Mouse (Mus musculus) c-Kit-positive CD71-negative TER-119-negative erythroid progenitor cells, embryonic 14.5 days (primary cell): ENCODE data around the gene E2f3.

Source experiments
- DNase-seq: peaks from one replicate; pipeline ENCODE4 v3.0.0-alpha.2; 2013; ENCODE audit warnings: low read depth

E2f3 gene

DNA sequence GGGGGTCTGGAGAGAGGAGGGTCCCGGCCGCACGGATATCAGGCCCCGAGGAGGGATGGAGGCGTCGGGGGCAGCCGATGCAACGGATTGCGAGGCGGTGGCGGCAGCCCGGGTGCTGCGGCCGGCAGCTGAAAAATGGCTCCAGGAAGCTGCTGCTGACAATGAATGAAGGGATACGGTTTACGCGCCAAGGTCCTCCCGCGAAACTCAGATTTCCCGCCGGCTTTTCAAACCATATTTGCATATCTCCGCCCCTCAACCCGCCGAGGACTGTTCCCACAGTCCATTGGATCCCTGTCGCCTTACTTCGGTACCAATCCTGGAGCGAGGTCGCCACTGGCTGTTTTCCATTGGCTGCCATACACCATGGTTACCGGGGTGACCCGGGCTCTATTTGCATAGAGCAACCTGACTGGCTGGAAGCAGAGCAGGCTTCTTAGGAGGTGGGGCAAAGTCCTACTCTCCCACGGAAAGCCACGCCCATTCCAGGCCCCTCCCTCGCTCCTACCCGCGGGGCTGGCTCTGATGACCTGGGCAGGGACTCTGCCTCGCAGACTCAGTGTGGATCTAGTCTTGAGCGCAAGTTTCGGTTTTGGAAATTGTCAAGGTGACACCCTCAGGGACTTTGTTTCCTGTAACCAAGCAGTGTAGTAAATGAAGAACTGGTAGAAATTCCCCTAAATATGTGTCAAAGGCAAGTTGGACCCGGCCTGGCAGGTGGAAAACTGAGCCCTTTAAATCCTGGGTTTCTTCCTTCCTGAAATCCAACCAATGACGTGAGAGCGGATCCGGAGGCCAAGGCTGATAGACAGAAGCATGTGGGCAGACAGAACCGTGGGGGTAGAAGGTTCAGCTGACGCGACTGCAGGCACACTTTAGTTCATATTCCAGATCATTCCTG is at the start of gene E2f3:
E2f3 (minus strand) TSS at position 209 of the 901 bp plus-strand sequence.
- DNase-seq = peak; percentile 96

DNA sequence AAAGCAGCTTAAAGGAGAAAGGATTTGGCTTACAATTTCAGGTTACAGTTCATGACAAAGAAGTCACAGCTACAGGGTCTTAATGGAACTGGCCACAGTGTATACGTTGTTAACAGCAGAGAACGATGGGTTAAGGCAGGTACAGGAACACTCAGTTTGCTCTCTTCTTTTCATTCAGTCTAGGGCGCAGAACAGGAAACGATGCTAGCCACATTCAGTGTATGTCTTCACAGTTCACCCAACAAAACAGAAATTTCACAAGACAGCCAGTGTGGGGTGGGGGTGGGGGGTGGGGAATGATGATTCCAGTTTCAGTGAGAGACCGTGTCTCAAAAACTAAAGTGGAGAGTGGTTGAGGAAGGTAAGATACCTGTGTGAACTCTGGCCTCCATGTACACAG is 48.7 kb upstream of the E2f3 start:
- no peak for DNase-seq

DNA sequence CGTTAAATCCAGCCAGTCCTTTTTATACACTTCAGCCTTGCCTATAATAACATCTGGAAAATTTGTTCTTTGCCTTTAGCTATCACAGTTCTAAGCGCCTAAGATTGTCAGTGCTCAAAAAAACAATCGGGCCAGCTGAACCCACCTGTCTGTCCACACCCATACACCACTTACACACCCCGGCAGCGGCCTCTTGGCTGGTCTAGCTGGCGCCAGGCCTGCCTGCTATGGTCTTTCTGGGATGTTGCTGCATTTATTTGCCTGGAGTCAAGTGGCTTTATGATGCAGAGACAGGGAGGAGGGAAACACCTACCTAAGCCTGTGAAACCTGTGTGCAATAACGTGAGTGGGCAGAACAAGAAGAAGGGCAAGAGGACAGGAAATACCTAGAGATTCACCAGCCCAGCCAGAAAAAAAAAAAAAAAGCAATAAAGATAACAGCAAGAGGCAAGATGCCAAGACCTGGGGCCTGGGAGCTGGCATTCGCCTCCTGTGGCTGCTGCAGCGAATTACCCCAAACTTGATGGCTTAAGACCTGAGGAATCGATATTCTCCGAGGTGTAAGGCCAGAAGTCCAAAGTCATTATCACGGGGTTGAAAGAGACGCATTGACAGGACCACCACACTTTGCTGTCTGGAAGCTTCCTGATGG is 45.9 kb upstream of the E2f3 start:
- no peak for DNase-seq

DNA sequence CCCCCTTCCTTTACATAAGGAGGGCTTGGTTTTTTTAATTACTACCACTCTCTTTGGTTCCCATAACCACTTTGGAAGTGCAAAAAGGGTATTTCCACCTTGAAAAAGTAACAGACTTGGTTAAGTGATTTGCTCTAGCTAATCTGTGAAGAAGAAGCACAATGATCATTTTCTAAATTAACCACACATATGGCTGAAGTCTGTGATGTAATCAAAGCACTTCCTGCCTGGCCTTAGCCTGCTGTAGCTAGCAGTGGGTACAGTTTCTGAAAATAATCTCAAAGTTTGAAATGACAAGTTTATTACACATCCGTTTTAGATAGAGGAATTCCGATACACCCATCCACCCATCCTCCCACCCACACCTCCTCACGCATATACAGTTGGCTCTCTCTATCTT is 42.0 kb upstream of the E2f3 start:
- no peak for DNase-seq

DNA sequence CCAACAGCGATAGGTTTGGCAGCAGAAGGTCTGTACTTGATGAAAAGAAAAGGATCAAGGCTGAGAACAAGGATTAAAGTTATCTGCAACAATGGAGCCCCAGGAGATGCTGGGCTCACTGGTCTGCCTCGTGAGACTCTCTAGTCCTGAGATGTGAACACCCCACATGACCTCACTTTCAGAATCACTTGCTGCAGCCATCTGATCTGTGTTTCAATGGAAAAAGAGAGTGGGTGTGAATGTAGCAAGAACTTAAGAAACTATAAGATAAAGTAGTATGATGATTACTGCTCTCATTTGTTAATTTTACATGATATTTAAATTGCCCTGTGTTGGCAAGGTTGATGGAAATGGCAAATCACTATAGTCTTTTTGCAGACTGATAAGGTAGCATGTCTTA is 36.6 kb upstream of the E2f3 start:
- DNase-seq = no peak

DNA sequence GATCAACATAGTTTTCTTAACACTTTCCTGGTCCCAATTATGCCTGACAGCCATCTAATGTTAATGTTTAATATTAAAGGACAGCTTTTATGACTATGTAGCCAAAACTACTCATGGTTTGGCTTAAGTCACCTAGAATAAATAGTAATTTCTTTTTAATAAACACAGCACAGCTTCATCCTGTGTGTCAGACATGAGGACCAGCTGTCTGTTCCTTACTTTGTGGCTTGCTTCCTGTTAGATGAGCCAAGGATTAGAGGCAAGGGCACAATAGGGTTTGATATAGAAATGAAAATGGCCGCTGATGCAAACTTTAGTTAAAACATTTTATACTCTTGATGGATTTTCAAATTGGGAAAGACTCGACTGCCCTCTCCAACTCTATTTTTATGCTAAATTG is 32.7 kb upstream of the E2f3 start:
- no peak for DNase-seq

DNA sequence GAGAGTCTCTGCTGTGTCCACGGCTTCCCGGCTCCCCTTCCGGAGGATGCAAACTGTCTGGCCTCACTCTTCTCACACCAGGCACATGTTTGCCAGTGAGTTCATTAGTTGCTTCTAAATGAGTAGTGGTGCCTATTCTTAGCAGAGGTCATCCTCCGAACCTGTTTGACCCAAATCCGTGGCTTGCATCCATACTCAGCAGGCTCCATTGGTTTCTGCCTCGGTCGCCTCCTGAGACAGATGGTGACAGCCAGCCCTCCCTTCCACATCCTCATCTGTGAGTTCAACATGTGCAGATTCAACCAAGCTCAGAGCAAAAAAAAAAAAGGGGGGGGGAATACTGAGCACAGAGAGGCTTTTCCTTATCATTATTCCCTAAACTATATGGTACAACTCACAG is 31.7 kb upstream of the E2f3 start:
- DNase-seq = no peak

DNA sequence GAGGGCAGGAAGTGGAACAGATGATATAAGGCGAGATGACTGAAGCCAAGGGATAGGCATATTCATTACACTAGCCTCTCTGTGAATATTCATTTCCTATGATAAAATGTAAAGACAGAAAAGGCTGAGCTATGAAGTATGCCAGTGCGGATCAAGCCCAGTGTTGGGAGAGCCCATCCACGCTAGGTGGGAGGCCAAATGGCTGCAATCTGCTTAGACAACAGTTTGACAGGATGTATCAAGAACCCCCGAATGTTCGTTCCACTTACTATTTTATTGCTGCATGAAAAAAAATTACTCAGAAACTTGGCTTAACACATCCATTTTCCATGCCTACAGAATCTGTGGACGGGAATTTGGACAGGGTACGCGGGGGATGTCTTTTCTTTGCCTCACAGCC is 28.7 kb upstream of the E2f3 start:
- no peak for DNase-seq

DNA sequence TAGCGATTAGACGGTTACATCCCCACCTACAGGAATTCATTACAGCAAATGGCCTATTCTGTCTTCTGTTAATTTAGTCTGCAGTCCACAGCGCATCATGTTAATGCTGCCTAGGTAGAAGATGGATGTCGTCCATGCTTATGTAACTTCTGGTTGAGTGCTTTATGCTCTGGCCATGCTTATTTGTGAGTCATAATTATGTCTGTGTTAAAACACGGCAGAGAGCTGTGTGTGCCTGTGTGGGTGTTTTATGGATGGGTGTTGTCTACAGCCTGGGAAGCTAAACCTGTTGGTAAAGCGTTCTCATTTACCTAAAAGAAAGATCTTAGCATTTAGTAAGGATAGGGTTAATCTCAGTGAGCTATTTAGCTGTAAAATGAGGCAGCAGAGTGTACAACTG is 26.4 kb upstream of the E2f3 start:
- DNase-seq = no peak

DNA sequence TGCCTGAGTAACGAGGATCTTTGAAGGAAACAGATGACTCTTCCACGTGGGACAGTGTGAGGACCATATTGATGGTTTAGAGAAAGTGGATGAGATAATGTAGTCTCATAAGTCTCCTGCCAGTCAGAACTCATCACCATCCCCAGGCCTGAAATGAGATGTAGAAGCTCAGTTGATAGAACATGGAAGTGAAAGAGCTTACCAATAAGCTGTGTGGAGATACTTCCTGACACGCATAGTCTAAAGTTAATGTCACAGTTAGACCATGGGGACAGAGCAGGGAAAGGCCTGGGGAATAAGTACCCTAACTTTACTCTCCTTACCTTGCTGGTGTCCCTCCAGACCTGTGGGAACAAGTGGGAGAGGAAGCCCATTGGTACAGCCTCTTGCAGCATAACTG is 22.9 kb upstream of the E2f3 start:
- no peak for DNase-seq

DNA sequence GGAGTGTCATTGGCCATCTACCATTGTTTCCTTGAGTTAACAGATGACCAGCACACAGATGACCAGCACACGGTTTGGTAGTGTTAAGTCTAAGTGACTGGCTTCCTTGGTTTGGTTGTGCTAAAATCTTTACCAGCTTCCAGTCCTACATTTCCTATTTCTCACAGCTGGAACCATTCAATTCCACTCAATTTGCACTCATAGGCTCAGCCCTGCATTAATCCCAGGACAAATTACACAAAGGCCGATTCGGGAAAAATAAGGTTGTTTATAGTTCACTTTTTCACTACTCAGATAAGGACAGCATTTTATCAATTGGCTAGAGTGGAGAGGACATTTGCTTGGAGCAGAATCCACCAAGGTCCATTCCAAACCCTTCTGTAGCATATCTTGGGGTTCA is 19.6 kb upstream of the E2f3 start:
- no peak for DNase-seq

DNA sequence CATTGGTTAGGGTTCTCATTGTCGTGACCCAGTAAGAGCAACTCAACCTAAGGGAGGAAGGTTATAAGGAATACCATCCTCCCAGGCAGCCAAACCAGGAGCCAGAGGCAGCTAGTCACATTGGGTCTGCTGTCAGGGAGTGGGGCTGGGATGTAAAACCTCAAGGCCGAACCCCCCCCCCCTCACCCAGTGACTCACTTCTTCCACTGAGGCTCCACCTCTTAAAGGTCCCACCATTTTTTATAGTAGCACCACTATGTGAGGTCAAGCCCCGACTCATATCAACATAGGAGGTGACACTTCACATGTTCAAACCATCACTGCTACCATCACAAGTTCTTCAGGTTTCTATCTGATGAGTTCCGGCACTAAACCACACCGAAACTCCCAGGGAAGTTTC is 19.0 kb upstream of the E2f3 start:
- no peak for DNase-seq

DNA sequence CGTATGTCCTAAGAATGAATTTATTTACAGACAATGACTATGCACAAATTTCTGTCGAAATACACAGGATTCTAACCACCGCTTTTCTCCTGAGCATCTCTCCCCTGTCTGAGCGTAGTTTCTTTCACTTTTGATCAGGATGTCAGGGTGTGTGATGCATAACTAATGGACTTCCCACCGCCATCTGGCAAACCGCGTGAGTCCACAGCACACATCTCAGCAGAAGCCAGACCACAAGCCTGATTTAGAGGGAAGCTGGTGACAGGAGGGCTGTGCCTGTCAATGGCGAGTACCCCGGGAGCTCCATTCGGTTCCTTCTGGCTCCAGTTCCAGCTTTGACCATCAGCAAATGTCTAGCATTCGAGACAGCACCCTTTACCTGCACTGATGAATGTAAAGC is 17.3 kb upstream of the E2f3 start:
- no peak for DNase-seq

DNA sequence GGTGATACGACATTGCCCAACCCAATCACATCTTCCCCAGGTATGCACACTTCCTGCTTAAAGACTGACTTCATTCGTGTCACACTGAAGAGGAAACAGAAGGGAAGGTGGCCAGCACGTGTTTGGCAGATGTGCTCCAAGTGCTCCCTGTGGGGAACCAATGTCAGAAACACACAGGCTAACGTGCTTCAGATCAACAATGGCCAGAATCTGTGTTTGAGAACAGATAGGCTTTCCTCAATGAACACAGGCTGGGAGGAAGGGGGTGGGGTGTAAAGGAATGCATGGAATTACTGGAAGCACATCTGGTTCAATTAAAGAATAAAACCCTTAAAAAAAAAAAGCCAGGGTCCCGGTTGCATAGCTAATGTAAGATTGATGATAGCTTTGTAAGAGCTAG is 15.2 kb upstream of the E2f3 start:
- DNase-seq = no peak

DNA sequence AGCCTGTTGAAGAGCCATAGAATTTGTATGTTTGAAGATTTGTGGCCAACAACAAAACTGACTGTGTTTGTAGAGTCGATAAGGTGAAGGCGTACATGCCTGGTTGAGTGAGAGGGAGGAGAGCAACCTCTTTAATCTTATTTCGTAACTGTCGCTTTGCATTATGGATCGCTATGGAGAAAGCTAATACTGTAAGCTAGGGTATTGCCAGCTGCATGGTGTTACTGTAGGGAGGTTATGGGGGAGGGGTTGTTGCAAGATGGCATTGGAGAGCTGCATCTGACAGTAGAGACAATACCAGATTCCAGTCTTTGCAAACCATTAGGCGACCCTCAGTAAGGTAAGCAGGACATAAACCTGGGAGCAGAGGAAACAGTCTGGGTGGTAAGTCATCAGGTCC is 2.1 kb upstream of the E2f3 start:
- DNase-seq = no peak

DNA sequence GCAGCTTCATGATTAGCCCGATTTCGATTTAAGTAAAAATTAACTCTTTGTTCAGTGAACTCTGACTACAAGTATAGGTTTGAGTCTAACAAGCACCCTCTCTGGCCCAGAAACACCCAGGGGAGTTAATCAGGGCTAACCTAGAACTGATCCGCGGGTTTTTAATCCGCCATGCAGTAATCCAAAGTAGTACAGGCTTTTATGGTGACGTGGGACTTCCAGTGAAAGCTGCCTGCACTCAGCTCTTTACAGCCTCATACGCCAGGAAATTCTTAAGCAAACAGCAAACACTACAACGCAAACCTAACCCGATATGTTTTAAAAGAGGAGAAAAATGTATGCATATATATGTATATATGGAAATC is 875 bp upstream of the E2f3 start:
- DNase-seq = no peak

DNA sequence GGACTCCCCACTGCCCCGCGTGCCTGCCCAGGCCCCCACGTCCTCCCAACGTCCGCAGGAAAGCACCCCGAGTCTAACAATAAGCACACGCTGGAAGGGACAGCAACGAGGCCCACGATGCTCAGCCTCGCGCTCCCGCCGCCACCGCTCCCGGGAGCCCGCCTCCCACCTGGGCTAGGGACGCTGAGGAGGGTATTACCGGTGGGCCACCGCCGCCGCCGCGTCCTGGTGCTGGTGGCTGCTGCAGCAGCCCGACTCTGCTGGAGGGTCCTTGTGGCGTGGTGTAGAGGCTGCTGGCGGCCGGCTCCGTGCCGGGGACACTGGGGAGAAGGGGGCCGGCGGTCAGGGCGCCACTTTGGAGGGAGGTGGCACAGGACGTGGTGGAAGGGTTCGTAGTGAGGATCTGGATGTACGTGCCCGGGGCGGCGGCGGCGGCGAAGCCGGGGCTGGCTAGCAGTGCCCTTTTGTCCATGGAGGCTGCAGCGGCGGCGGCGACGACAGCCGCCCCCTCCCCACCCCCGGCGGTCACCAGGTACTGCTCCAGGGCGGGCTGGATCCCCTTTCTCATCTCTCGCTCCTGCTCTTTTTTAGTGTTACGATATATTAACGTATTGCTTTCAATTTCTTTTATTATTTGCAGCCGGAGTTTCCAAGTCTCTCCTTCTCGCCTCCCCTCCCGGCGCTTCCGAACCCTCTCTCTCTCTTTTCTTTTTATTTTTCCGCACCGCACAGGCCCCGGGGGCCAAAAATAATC is 585 bp downstream of the E2f3 start:
- no peak for DNase-seq

DNA sequence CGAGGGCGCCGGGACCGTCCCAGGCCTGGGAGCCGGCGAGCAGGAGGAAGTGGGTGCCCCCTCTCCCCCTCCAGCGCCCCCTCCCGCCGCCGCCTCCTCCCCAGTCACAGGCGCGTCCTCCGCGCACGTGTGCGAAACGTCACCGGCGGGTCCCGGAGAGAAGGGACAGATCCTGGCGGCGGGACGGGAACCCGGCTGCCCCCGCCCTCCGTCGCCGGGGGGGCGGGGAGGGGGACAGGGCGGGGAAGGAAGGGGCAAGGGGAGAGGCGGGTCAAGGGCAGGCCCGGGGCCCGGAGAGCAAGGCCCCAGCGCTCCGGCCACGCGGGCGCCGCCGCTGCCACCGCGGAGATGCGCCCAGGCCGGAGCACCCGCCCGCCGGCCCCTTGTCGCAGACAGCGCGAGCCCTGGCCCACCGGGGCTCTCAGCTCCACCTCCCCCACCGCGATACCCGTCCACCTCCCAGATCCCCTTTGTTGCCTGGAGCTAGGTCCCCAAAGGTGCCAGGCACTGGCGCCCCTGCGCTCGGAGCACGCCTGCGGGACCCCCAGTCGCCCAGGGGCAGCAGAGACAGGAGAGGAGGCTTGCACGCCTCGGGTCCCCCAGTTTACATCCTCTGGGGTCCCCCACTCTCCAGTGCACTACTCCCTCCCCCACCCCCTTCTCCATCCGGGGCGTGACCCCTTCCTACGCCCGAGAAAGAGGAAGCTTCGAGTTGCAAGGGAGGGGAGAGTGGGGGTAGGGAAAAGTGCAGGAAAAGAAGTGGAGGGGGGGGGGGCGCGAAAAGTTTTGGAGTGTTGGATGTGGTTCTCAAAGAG is 1.4 kb downstream of the E2f3 start:
- peak; percentile 65 for DNase-seq

DNA sequence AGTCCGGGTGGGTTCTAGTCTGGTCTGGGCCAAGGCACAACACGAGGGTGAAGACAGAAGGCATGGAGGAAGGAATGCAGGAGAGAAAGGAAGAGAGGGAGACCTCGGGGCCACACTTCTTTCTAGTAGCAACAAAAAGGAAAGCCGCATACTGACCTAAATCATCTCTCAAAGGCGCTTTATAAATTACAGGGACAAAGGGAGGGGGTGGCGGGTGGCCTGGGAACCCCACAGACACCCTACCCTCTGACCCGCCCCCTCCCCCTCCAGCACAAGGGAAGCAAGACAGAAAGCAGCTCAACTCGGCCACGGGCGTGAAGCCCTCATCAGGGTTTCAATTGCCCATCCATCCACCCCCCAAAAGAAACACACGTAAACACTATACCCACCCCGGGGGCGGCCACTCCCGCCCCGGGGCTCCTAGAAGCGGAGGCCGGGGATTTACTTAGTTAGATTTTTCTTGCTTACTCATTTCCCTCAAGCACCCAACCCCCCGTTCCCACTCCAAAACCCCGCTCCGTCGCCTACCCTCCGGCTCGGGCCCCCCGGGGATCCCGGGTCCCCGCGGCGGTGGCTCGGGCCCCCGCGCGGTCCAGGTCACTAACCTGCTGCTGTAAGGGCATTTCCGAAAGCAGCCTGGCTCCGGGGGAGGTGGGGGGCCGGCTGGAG is 2.2 kb downstream of the E2f3 start:
- DNase-seq = no peak

DNA sequence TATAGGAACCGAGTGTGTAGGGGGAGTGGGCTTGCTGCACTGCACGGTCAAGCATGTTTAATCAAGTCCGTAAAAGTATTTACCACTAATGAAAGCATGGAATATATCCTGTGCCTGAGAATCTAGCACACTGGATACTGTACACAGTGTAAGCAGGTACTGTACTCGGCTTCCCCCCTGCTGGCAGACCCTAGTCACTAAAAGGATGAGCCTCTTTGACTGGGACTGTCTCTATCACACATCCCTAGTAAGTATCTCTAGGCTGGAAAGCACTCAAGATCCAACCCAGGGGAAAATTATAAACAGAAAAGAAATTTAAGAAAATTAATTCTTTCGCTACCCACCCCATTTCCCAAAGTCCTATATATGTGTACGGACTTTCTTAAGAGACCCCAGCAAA is 2.8 kb downstream of the E2f3 start:
- no peak for DNase-seq

DNA sequence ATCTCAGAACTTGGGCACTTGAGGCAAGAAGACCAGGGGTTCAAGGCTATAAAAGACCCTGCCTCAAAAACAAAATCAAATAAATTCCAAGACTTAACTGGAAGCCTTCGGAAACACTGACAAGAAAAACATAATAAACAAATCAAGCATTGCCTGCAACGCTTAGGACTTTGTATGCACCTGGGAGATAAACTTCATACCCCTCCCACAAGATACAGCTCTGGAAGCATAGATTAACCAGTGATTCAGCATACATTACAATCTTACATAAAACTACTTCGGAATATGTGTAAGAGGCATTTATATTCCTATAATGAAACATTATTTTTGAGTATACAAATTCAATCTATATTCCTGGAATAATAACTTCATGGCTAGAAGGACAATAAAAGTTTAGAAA is 3.5 kb downstream of the E2f3 start:
- no peak for DNase-seq

DNA sequence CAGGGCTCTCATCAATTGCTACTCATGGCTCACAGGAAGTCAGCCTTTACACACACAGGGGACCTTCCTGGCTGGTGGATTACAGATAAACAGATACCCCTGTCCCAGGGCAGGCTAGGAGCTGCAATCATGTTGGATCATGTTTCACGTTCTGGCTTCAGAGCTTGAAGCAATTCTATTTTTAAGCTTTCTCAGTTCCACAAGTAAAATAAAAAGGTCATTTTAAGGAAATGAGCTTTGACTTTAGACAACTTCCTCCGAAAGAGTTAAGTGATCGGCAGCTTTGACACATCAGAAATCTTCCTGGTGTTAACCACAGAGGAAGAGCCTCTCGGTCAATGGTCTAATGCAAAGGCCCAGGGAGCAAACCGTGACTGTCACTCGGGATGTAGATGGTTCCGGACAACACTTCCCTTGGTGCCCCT is 6.7 kb downstream of the E2f3 start:
- no peak for DNase-seq
